Mouse (Mus musculus): ENCODE measurements around the gene Adam11.

Adam11 gene

GRCm38 (mm10) chr11:102778597-102778996 lies 17.4 kb downstream of the Adam11 start:
- no peak for DNase-seq (ENCODE audit: low read depth, low spot score)

- no peak for DNase-seq (ENCODE audit: low read depth, low spot score)
These were observed 17.9 kb downstream of the Adam11 start for GRCm38 (mm10) chr11:102779081-102779638.

GRCm38 (mm10) chr11:102779824-102780223 lies 18.6 kb downstream of the Adam11 start:
- no peak for DNase-seq (ENCODE audit: low read depth, low spot score)

- no peak for DNase-seq (ENCODE audit: low read depth, low spot score)
These were observed 19.2 kb downstream of the Adam11 start for GRCm38 (mm10) chr11:102780271-102780985.

GRCm38 (mm10) chr11:102780986-102781351 lies 19.7 kb downstream of the Adam11 start:
- no peak for DNase-seq (ENCODE audit: low read depth, low spot score)

- no peak for DNase-seq (ENCODE audit: low read depth, low spot score)
These were observed 20.3 kb downstream of the Adam11 start for GRCm38 (mm10) chr11:102781523-102781922.

- no peak for DNase-seq (ENCODE audit: low read depth, low spot score)
These were observed 22.2 kb downstream of the Adam11 start for GRCm38 (mm10) chr11:102783443-102783842.

- no peak for DNase-seq (ENCODE audit: low read depth, low spot score)
These were observed 26.5 kb downstream of the Adam11 start for GRCm38 (mm10) chr11:102787688-102788177.

- no peak for DNase-seq (ENCODE audit: low read depth, low spot score)
These were observed 30.6 kb downstream of the Adam11 start for GRCm38 (mm10) chr11:102791682-102792445.

GRCm38 (mm10) chr11:102794157-102794556 lies 32.9 kb downstream of the Adam11 start:
- DNase-seq (ENCODE audit: low read depth, low spot score), result no peak

- no peak for DNase-seq (ENCODE audit: low read depth, low spot score)
These were observed 42.2 kb downstream of the Adam11 start for GRCm38 (mm10) chr11:102803453-102803852.

GRCm38 (mm10) chr11:102808246-102808645 lies 47.0 kb downstream of the Adam11 start:
- DNase-seq (ENCODE audit: low read depth, low spot score), result no peak

- DNase-seq (ENCODE audit: low read depth, low spot score), result no peak
These were observed 49.7 kb downstream of the Adam11 start for GRCm38 (mm10) chr11:102810721-102811485.

GRCm38 (mm10) chr11:102814881-102815280 lies 53.6 kb downstream of the Adam11 start:
- no peak for DNase-seq (ENCODE audit: low read depth, low spot score)

- peak; percentile 19 for DNase-seq (ENCODE audit: low read depth, low spot score)
These were observed 57.1 kb downstream of the Adam11 start for GRCm38 (mm10) chr11:102818121-102819020.

GRCm38 (mm10) chr11:102819021-102819782 lies 58.0 kb downstream of the Adam11 start, which contains the start of gene Gjc1:
Gene Gjc1 (minus strand): TSS chr11:102819700.
- peak; percentile 89 for DNase-seq (ENCODE audit: low read depth, low spot score)

- no peak for DNase-seq (ENCODE audit: low read depth, low spot score)
These were observed 58.6 kb downstream of the Adam11 start for GRCm38 (mm10) chr11:102819783-102820385.

GRCm38 (mm10) chr11:102820432-102820831 lies 59.2 kb downstream of the Adam11 start:
- no peak for DNase-seq (ENCODE audit: low read depth, low spot score)

- DNase-seq (ENCODE audit: low read depth, low spot score), result no peak
These were observed 60.0 kb downstream of the Adam11 start for GRCm38 (mm10) chr11:102821231-102821630.
